Mouse (Mus musculus) MEL (cell line): Measurements from ENCODE around the gene Stk39. TPM values are rescaled to one million over a fixed set of nuclear protein-coding genes. Genes with fewer than 3 reads are reported as not detected.

ENCODE experiments used
- DNase-seq: peaks from one replicate; pipeline ENCODE4 v3.0.0; 2011; ENCODE audit warnings: low read depth, low spot score
- H3K27ac ChIP-seq: 2 replicates; pipeline ENCODE4 v1.5.1; 2012; ENCODE audit warnings: low read depth, mild to moderate bottlenecking, control low read depth, low read length, moderate library complexity; ENCODE audit not compliant: control insufficient read depth
- H3K27me3 ChIP-seq, 2 experiments: fragments of 150-350 bp in 1 of 2; sonication (generic) in 1 of 2; 2 replicates each; pipeline ENCODE4 v1.6.1; 2012; ENCODE audit warnings: low read length in 2 of 2, mild to moderate bottlenecking in 2 of 2, improper control_type of control experiment in 1 of 2, moderate library complexity in 1 of 2; ENCODE audit not compliant: insufficient read depth in 2 of 2, control insufficient read depth in 1 of 2
- H3K36me3 ChIP-seq, 2 experiments: 2 replicates each; pipeline ENCODE4 v1.6.1; 2012 to 2014; ENCODE audit warnings: low read length in 2 of 2, improper control_type of control experiment in 1 of 2, inconsistent platforms in 1 of 2, mild to moderate bottlenecking in 1 of 2; ENCODE audit not compliant: insufficient read depth in 2 of 2, control insufficient read depth in 1 of 2
- H3K4me1 ChIP-seq, 2 experiments: fragments of 150-350 bp in 1 of 2; sonication (generic) in 1 of 2; 2 replicates each; pipeline ENCODE4 v1.6.1; 2012; ENCODE audit warnings: low read length in 2 of 2, improper control_type of control experiment in 1 of 2, mild to moderate bottlenecking in 1 of 2; ENCODE audit not compliant: insufficient read depth in 2 of 2, control insufficient read depth in 1 of 2
- H3K4me3 ChIP-seq, 2 experiments: fragments of 150-350 bp in 1 of 2; sonication (generic) in 1 of 2; 2 replicates each; pipeline ENCODE4 v1.5.1; 2012; ENCODE audit warnings: low read depth in 2 of 2, low read length in 2 of 2, mild to moderate bottlenecking in 2 of 2, moderate library complexity in 2 of 2, control low read depth in 1 of 2, improper control_type of control experiment in 1 of 2; ENCODE audit not compliant: control insufficient read depth in 1 of 2, insufficient read depth in 1 of 2
- H3K79me2 ChIP-seq: 2 replicates; pipeline ENCODE4 v1.6.1; 2012; ENCODE audit warnings: mild to moderate bottlenecking, low read length, moderate library complexity; ENCODE audit not compliant: control insufficient read depth, poor library complexity, insufficient read depth
- H3K9ac ChIP-seq: 2 replicates; pipeline ENCODE4 v1.6.1; 2012; ENCODE audit warnings: low read depth, mild to moderate bottlenecking, control low read depth, low read length, moderate library complexity; ENCODE audit not compliant: control insufficient read depth, poor library complexity, severe bottlenecking
- H3K9me3 ChIP-seq: fragments of 150-350 bp; sonication (generic); replicated peaks from 2 replicates; pipeline ENCODE4 v1.6.1; 2012; ENCODE audit warnings: mild to moderate bottlenecking, low read length, improper control_type of control experiment, moderate library complexity; ENCODE audit not compliant: insufficient read depth
- BHLHE40 ChIP-seq: IDR thresholded peaks from 2 replicates; pipeline ENCODE4 v1.6.1; 2012; ENCODE audit warnings: low read depth, mild to moderate bottlenecking, inconsistent platforms, low read length, improper control_type of control experiment, borderline replicate concordance
- EP300 ChIP-seq, 2 experiments: IDR thresholded peaks; 2 replicates each; pipeline ENCODE4 v1.6.1; 2011; ENCODE audit warnings: improper control_type of control experiment in 2 of 2, low read length in 2 of 2, low read depth in 1 of 2, mild to moderate bottlenecking in 1 of 2
- GABPA ChIP-seq: IDR thresholded peaks from 2 replicates; pipeline ENCODE4 v1.6.1; 2012; ENCODE audit warnings: low read depth, mild to moderate bottlenecking, inconsistent platforms, low read length, improper control_type of control experiment, moderate library complexity
- GATA1 ChIP-seq: IDR thresholded peaks from 2 replicates; pipeline ENCODE4 v1.6.1; 2011; ENCODE audit warnings: low read depth, low read length, improper control_type of control experiment
- HCFC1 ChIP-seq: IDR thresholded peaks from 2 replicates; pipeline ENCODE4 v1.6.1; 2012; ENCODE audit warnings: low read depth, mild to moderate bottlenecking, inconsistent platforms, low read length, improper control_type of control experiment, moderate library complexity
- KAT2A ChIP-seq: conservative IDR thresholded peaks from 2 replicates; pipeline ENCODE4 v1.6.1; 2012; ENCODE audit warnings: low read depth, low read length, improper control_type of control experiment, inconsistent platforms
- MAFK ChIP-seq: IDR thresholded peaks from 2 replicates; pipeline ENCODE4 v1.6.1; 2011; ENCODE audit warnings: low read depth, mild to moderate bottlenecking, low read length, improper control_type of control experiment, borderline replicate concordance
- MAX ChIP-seq: IDR thresholded peaks from 2 replicates; pipeline ENCODE4 v1.6.1; 2011; ENCODE audit warnings: low read length, improper control_type of control experiment
- MEF2A ChIP-seq: IDR thresholded peaks from 2 replicates; pipeline ENCODE4 v1.6.1; 2014; ENCODE audit warnings: low read depth, mild to moderate bottlenecking, inconsistent platforms, low read length, improper control_type of control experiment; ENCODE audit not compliant: poor library complexity, insufficient replicate concordance, severe bottlenecking; ENCODE audit errors: extremely low read depth
- MYB ChIP-seq: IDR thresholded peaks from 2 replicates; pipeline ENCODE4 v1.6.1; 2011; ENCODE audit warnings: mild to moderate bottlenecking, low read depth, low read length, improper control_type of control experiment
- NRF1 ChIP-seq: IDR thresholded peaks from 2 replicates; pipeline ENCODE4 v1.6.1; 2014; ENCODE audit warnings: low read depth, mild to moderate bottlenecking, inconsistent platforms, low read length, improper control_type of control experiment, moderate library complexity; ENCODE audit not compliant: poor library complexity, insufficient read depth, severe bottlenecking
- POLR2A ChIP-seq, 2 experiments: IDR thresholded peaks; 2 replicates each; pipeline ENCODE4 v1.6.1; 2011 to 2012; ENCODE audit warnings: low read length in 2 of 2, mild to moderate bottlenecking in 2 of 2, control low read depth in 1 of 2, improper control_type of control experiment in 1 of 2, low read depth in 1 of 2, moderate library complexity in 1 of 2; ENCODE audit not compliant: control insufficient read depth in 1 of 2, insufficient read depth in 1 of 2, poor library complexity in 1 of 2
- POLR2AphosphoS5 ChIP-seq: IDR thresholded peaks from 2 replicates; pipeline ENCODE4 v1.6.1; 2012; ENCODE audit warnings: low read depth, borderline replicate concordance, mild to moderate bottlenecking, inconsistent platforms, low read length, moderate library complexity, mixed read lengths
- RCOR1 ChIP-seq: IDR thresholded peaks from 2 replicates; pipeline ENCODE4 v1.6.1; 2012; ENCODE audit warnings: low read depth, mild to moderate bottlenecking, inconsistent platforms, low read length, improper control_type of control experiment
- SIN3A ChIP-seq: IDR thresholded peaks from 2 replicates; pipeline ENCODE4 v1.6.1; 2012; ENCODE audit warnings: low read length, improper control_type of control experiment, inconsistent platforms
- TCF12 ChIP-seq: IDR thresholded peaks from 2 replicates; pipeline ENCODE4 v1.6.1; 2014; ENCODE audit warnings: low read depth, mild to moderate bottlenecking, inconsistent platforms, low read length, improper control_type of control experiment, moderate library complexity
- ZC3H11A ChIP-seq: IDR thresholded peaks from 2 replicates; pipeline ENCODE4 v1.6.1; 2012; ENCODE audit warnings: low read depth, mild to moderate bottlenecking, inconsistent platforms, low read length, improper control_type of control experiment
- ZNF384 ChIP-seq: IDR thresholded peaks from 2 replicates; pipeline ENCODE4 v1.6.1; 2012; ENCODE audit warnings: low read depth, mild to moderate bottlenecking, inconsistent platforms, low read length, improper control_type of control experiment
- polyA plus RNA-seq, 2 experiments: library from polyadenylated mRNA; stranded (reverse) in 1 of 2; unstranded in 1 of 2; fragments of >175 nt in 1 of 2; fragments of >200 nt in 1 of 2; gene quantifications; 2 replicates each; pipeline versions ENCODE4 v1.2.1 to v1.2.4; 2012; ENCODE audit warnings: low replicate concordance in 2 of 2, low read depth in 1 of 2; ENCODE audit not compliant: insufficient read length in 2 of 2, insufficient read depth in 1 of 2, missing spikeins in 1 of 2
- total RNA-seq: library from RNA; depleted of rRNA; stranded (reverse); fragments of 300-350 nt; gene quantifications from 2 replicates; pipeline ENCODE4 v1.2.3, GENCODE M21; 2012

Stk39 gene
- total and polyA plus RNA-seq, 3 experiments: not detected

DNA sequence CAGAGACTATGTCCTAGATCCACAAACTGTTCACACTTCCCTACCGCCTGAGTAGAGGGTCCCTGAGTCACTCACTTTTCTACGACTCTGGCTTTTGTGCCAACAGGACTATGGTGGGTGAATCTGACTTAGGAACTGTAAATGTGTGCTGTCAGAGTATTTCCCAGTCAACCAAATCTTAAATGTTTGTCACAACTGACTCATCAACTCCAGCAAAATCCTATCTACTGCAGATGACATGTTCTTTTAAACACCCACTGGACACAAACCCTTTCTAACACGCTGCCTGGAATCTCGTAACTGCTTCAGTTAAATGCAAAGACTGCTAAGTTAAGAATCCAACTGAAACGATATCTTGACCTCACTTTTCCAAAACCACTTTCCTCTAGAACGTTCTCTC, 135.2 kb downstream of the Stk39 start:
- H3K36me3 ChIP-seq: no peaks in the 10 kb centered on the region
- no peak for DNase-seq
- H3K4me1 ChIP-seq: no peaks in the 10 kb centered on the region
- no peak overlapping the region for H3K9ac ChIP-seq
- H3K9me3 ChIP-seq: no peaks in the 10 kb centered on the region
- H3K79me2 ChIP-seq: no peaks in the 10 kb centered on the region
- H3K27me3 ChIP-seq: no peaks in the 10 kb centered on the region
- TF ChIP-seq POLR2A (IDR thresholded peaks at IDR 0.05; ENCODE audit: control insufficient read depth in 1 of 2, insufficient read depth in 1 of 2, low read depth in 1 of 2, low read length in 2 of 2, poor library complexity in 1 of 2): no peak
- TF ChIP-seq ZC3H11A: no peak
- no peak for TF ChIP-seq ZNF384
- no peak for TF ChIP-seq RCOR1
- TF ChIP-seq HCFC1: no peak
- TF ChIP-seq MYB: no peak
- no peak for TF ChIP-seq GATA1
- TF ChIP-seq EP300 (IDR thresholded peaks at IDR 0.05; ENCODE audit: low read depth in 1 of 2, low read length in 2 of 2): no peak
- no peak for TF ChIP-seq MAFK
- no peak for TF ChIP-seq MEF2A
- no peak for TF ChIP-seq GABPA
- no peak overlapping the region for H3K4me3 ChIP-seq
- H3K27ac ChIP-seq: no peak overlapping the region

DNA sequence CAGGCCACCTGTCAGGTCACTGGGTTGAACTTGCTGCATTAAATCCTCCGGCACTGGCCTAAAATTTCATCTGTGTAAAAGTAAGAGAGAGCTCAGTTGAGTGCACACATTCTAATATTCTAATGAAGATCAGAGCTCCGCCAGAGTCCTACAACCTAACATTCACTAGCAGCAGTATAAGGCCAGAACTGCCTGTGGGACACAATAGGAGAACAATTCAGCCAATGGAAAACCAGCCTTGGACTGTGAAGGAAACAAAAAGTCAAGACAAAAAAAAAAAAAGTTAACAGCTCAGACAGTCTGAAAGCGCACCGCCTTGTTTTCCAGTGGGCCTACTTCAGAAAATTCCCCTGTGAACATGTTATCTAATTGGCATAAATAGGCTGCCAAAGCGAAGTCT, 137.1 kb downstream of the Stk39 start:
- no peaks in the 10 kb centered on the region for H3K79me2 ChIP-seq
- no peaks in the 10 kb centered on the region for H3K27me3 ChIP-seq
- no peak overlapping the region for H3K4me3 ChIP-seq
- H3K9me3 ChIP-seq: no peaks in the 10 kb centered on the region
- no peak for DNase-seq
- H3K36me3 ChIP-seq: no peaks in the 10 kb centered on the region
- no peak overlapping the region for H3K9ac ChIP-seq
- H3K4me1 ChIP-seq: no peaks in the 10 kb centered on the region
- no peak overlapping the region for H3K27ac ChIP-seq
- TF ChIP-seq EP300 (IDR thresholded peaks at IDR 0.05; ENCODE audit: low read depth in 1 of 2, low read length in 2 of 2): no peak
- no peak for TF ChIP-seq POLR2AphosphoS5
- no peak for TF ChIP-seq SIN3A

DNA sequence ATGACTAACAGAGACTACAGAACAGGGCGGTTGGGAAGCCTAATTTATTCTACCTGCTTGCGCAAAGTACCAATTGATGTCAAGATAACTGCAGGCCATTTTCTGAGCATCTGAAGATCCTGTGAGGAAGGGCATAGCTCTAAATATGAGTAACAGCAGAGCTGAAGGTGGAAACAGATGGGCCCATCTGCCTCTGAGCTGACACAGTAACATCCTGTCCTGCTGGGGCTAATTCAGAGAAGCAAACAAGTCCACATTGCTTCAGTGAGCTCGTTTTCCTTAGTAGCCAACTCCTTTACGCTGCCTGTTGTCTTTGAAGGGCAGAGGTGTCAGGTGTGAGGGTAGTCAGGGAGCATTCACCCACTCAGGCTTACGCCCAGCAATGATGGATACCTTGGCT, 146.8 kb downstream of the Stk39 start:
- TF ChIP-seq ZC3H11A: no peak
- TF ChIP-seq TCF12: no peak
- TF ChIP-seq SIN3A: no peak
- no peak for TF ChIP-seq KAT2A
- TF ChIP-seq MAX: no peak
- no peak for TF ChIP-seq BHLHE40
- TF ChIP-seq NRF1: no peak
- no peak for TF ChIP-seq ZNF384
- TF ChIP-seq POLR2A (IDR thresholded peaks at IDR 0.05; ENCODE audit: control insufficient read depth in 1 of 2, insufficient read depth in 1 of 2, low read depth in 1 of 2, low read length in 2 of 2, poor library complexity in 1 of 2): no peak
- TF ChIP-seq, all 39 proteins: peak for 0
- no peaks in the 10 kb centered on the region for H3K79me2 ChIP-seq
- H3K27ac ChIP-seq: no peak overlapping the region
- H3K4me3 ChIP-seq: no peak overlapping the region
- DNase-seq: no peak
- no peaks in the 10 kb centered on the region for H3K27me3 ChIP-seq
- H3K4me1 ChIP-seq: no peaks in the 10 kb centered on the region
- no peaks in the 10 kb centered on the region for H3K36me3 ChIP-seq
- H3K9ac ChIP-seq: no peak overlapping the region
- H3K9me3 ChIP-seq: no peaks in the 10 kb centered on the region
